In genomic region chr5:33652783-33653173, GRCm38 (mm10) we compare ENCODE assay signal across 8 mouse cellular contexts. TPM values are rescaled to one million over a fixed set of nuclear protein-coding genes. Genes with fewer than 3 reads are reported as not detected.
DNase-seq lines count a peak whose midpoint lies in the region; ATAC-seq lines count a peak whose summit lies in the region.

No protein-coding gene starts in this region.

- H3K36me3 ChIP-seq in lung, embryonic 15.5 days = peaks cover 44% of the 10 kb centered on the region
- H3K36me3 ChIP-seq in limb, embryonic 10.5 days = peaks cover 54% of the 10 kb centered on the region
- H3K36me3 ChIP-seq in neural tube, embryonic 15.5 days = peaks cover 28% of the 10 kb centered on the region

- peak overlapping the region; percentile 49; the same call in 1 of the 2 replicates for H3K9ac ChIP-seq in lung, embryonic 15.5 days
- H3K9ac ChIP-seq in neural tube, embryonic 15.5 days (replicated peaks) = 0 out of 2 replicates have a peak overlapping the region, but pooled peaks have one; percentile 11

- H3K9me3 ChIP-seq in lung, embryonic 15.5 days = no peaks in the 10 kb centered on the region
- H3K9me3 ChIP-seq in limb, embryonic 10.5 days (replicated peaks) = no peaks in the 10 kb centered on the region
- no peaks in the 10 kb centered on the region for H3K9me3 ChIP-seq in neural tube, embryonic 15.5 days (replicated peaks)

- peak overlapping the region; percentile 90 for H3K4me3 ChIP-seq in lung, embryonic 15.5 days
- peak overlapping the region; percentile 82 for H3K4me3 ChIP-seq in limb, embryonic 10.5 days
- H3K4me3 ChIP-seq in neural tube, embryonic 15.5 days (replicated peaks) = peak overlapping the region; percentile 85

- 2% methylated on average over 9 of the region's 9 CpGs for WGBS in lung, embryonic 15.5 days
- WGBS in limb, embryonic 10.5 days = 3% methylated on average over 9 of the region's 9 CpGs
- 2% methylated on average over 9 of the region's 9 CpGs for WGBS in neural tube, embryonic 15.5 days

- DNase-seq in lung, postnatal 14 days = no peak
- DNase-seq in limb, embryonic 10.5 days (ENCODE audit: low spot score) = no peak
- no peak for DNase-seq in left cerebral cortex, adult 18-20 months (ENCODE audit: low spot score in 2 of 2)
- no peak for DNase-seq in layer of hippocampus, adult 8-10 months (ENCODE audit: low spot score in 2 of 2)
- DNase-seq in left cerebral cortex, adult 11 months (ENCODE audit: low spot score) = no peak

- H3K4me1 ChIP-seq in lung, embryonic 15.5 days = peaks cover 38% of the 10 kb centered on the region
- peaks cover 44% of the 10 kb centered on the region for H3K4me1 ChIP-seq in limb, embryonic 10.5 days
- H3K4me1 ChIP-seq in neural tube, embryonic 15.5 days = peaks cover 51% of the 10 kb centered on the region

- peak overlapping the region; percentile 86 for H3K27ac ChIP-seq in lung, embryonic 15.5 days
- H3K27ac ChIP-seq in limb, embryonic 10.5 days = peak overlapping the region; percentile 99
- H3K27ac ChIP-seq in neural tube, embryonic 15.5 days (replicated peaks) = peak overlapping the region; percentile 99

- H3K4me2 ChIP-seq in lung, embryonic 15.5 days = peak overlapping the region; percentile 57
- H3K4me2 ChIP-seq in neural tube, embryonic 15.5 days = peak overlapping the region; percentile 68

- ATAC-seq in lung, embryonic 15.5 days (ENCODE audit: borderline replicate concordance, extremely low read depth, low FRiP score, low TSS enrichment) = no peak; the same call in 1 of the 2 replicates
- ATAC-seq in erythroid progenitor cell, adult 5-6 weeks (replicated peaks; ENCODE audit: low FRiP score, poor library complexity, severe bottlenecking) = peak; percentile 5
- peak; percentile 7; the same call in 1 of the 2 replicates for ATAC-seq in neural tube, embryonic 15.5 days (ENCODE audit: low FRiP score)

- H3K27me3 ChIP-seq in lung, embryonic 15.5 days = no peaks in the 10 kb centered on the region
- H3K27me3 ChIP-seq in limb, embryonic 10.5 days (ENCODE audit: low read depth, poor library complexity, severe bottlenecking) = no peaks in the 10 kb centered on the region
- H3K27me3 ChIP-seq in neural tube, embryonic 15.5 days (replicated peaks) = no peaks in the 10 kb centered on the region

RNA-seq across cellular contexts. Expression of gene Slbp, which starts 0.4 kb away (rescaled TPM):
- 274 and 284 TPM in 2 replicates for polyA plus RNA-seq in lung, embryonic 15.5 days (2015; fragmentation: Nextera tagmentation; extraction: Ambion mirVana)
- 377 and 483 TPM in 2 replicates for total RNA-seq in erythroid progenitor cell, adult 5-6 weeks (2015; ENCODE audit: low replicate concordance)
- total RNA-seq in erythroid progenitor cell, adult 5-6 weeks (2017; ENCODE audit: low replicate concordance) = 503 and 597 TPM in 2 replicates
- polyA plus RNA-seq in limb, embryonic 10.5 days (2016; fragmentation: Nextera tagmentation; extraction: Ambion mirVana) = 340 and 345 TPM in 2 replicates
- 120 and 157 TPM in 2 replicates for polyA plus RNA-seq in neural tube, embryonic 15.5 days (2015; fragmentation: Nextera tagmentation; extraction: Ambion mirVana)
- total RNA-seq in left cerebral cortex, adult 18-20 months (2021) = 10 to 100 TPM; 26.1 to 28.3 TPM
- total RNA-seq in layer of hippocampus, adult 8-10 months (2022) = 10 to 100 TPM; 18.1 to 28.3 (median 23.1) TPM

RNA-seq across cellular contexts. Expression of gene Tacc3, which starts 5.2 kb away (rescaled TPM):
- polyA plus RNA-seq in lung, embryonic 15.5 days (2015; fragmentation: Nextera tagmentation; extraction: Ambion mirVana) = 217 and 227 TPM in 2 replicates
- 544 and 682 TPM in 2 replicates for total RNA-seq in erythroid progenitor cell, adult 5-6 weeks (2015; ENCODE audit: low replicate concordance)
- total RNA-seq in erythroid progenitor cell, adult 5-6 weeks (2017; ENCODE audit: low replicate concordance) = 404 and 639 TPM in 2 replicates
- 323 and 325 TPM in 2 replicates for polyA plus RNA-seq in limb, embryonic 10.5 days (2016; fragmentation: Nextera tagmentation; extraction: Ambion mirVana)
- polyA plus RNA-seq in neural tube, embryonic 15.5 days (2015; fragmentation: Nextera tagmentation; extraction: Ambion mirVana) = 27.5 and 61.7 TPM in 2 replicates
- total RNA-seq in left cerebral cortex, adult 18-20 months (2021) = 1 to 10 TPM; 4.2 to 6.5 TPM
- 1 to 10 TPM; 4.1 to 7.2 (median 4.4) TPM for total RNA-seq in layer of hippocampus, adult 8-10 months (2022)

RNA-seq across cellular contexts. Expression of gene Tmem129, which starts 5.4 kb away (rescaled TPM):
- polyA plus RNA-seq in lung, embryonic 15.5 days (2015; fragmentation: Nextera tagmentation; extraction: Ambion mirVana) = 37.3 and 39.7 TPM in 2 replicates
- total RNA-seq in erythroid progenitor cell, adult 5-6 weeks (2015; ENCODE audit: low replicate concordance) = 44.4 and 49.4 TPM in 2 replicates
- total RNA-seq in erythroid progenitor cell, adult 5-6 weeks (2017; ENCODE audit: low replicate concordance) = 28.2 and 37.7 TPM in 2 replicates
- polyA plus RNA-seq in limb, embryonic 10.5 days (2016; fragmentation: Nextera tagmentation; extraction: Ambion mirVana) = 40.5 and 47.2 TPM in 2 replicates
- 27.7 and 29.7 TPM in 2 replicates for polyA plus RNA-seq in neural tube, embryonic 15.5 days (2015; fragmentation: Nextera tagmentation; extraction: Ambion mirVana)
- 10 to 100 TPM; 26.8 to 28.0 TPM for total RNA-seq in left cerebral cortex, adult 18-20 months (2021)
- 10 to 100 TPM; 22.4 to 25.7 (median 25.2) TPM for total RNA-seq in layer of hippocampus, adult 8-10 months (2022)

RNA-seq across cellular contexts. Expression of gene Gm9903, which starts 23.1 kb away (rescaled TPM):
- polyA plus RNA-seq in lung, embryonic 15.5 days (2015; fragmentation: Nextera tagmentation; extraction: Ambion mirVana) = 0.33 and 0.37 TPM in 2 replicates
- not detected in 2 replicates for total RNA-seq in erythroid progenitor cell, adult 5-6 weeks (2015; ENCODE audit: low replicate concordance)
- total RNA-seq in erythroid progenitor cell, adult 5-6 weeks (2017; ENCODE audit: low replicate concordance) = 0.77 TPM in 1 of 2 replicates, not detected in the other
- polyA plus RNA-seq in limb, embryonic 10.5 days (2016; fragmentation: Nextera tagmentation; extraction: Ambion mirVana) = 0.30 and 0.91 TPM in 2 replicates
- 0.59 and 0.83 TPM in 2 replicates for polyA plus RNA-seq in neural tube, embryonic 15.5 days (2015; fragmentation: Nextera tagmentation; extraction: Ambion mirVana)
- 1 to 10 TPM in 1 of 2 experiments, under 1 TPM in 1; 0.67 to 1.1 TPM for total RNA-seq in left cerebral cortex, adult 18-20 months (2021)
- 1 to 10 TPM in 2 of 4 experiments, under 1 TPM in 2; 0.61 to 1.1 (median 0.89) TPM for total RNA-seq in layer of hippocampus, adult 8-10 months (2022)

RNA-seq across cellular contexts. Expression of gene Fam53a, which starts 23.3 kb away (rescaled TPM):
- polyA plus RNA-seq in lung, embryonic 15.5 days (2015; fragmentation: Nextera tagmentation; extraction: Ambion mirVana) = 55.2 and 56.9 TPM in 2 replicates
- 8.0 and 9.7 TPM in 2 replicates for total RNA-seq in erythroid progenitor cell, adult 5-6 weeks (2015; ENCODE audit: low replicate concordance)
- total RNA-seq in erythroid progenitor cell, adult 5-6 weeks (2017; ENCODE audit: low replicate concordance) = 3.0 and 29.2 TPM in 2 replicates
- polyA plus RNA-seq in limb, embryonic 10.5 days (2016; fragmentation: Nextera tagmentation; extraction: Ambion mirVana) = 78.8 and 81.4 TPM in 2 replicates
- 25.5 and 31.9 TPM in 2 replicates for polyA plus RNA-seq in neural tube, embryonic 15.5 days (2015; fragmentation: Nextera tagmentation; extraction: Ambion mirVana)
- total RNA-seq in left cerebral cortex, adult 18-20 months (2021) = 10 to 100 TPM; 21.8 to 24.2 TPM
- total RNA-seq in layer of hippocampus, adult 8-10 months (2022) = 10 to 100 TPM; 23.1 to 28.3 (median 24.0) TPM

Comparison
In these comparisons a context has a peak if more than half of its experiments do, and no peak if none do; other contexts are left out.
1. RNA of gene Slbp, which starts 0.4 kb away (total RNA-seq): 377 to 597 TPM in erythroid progenitor cell, adult 5-6 weeks; 26.1 to 28.3 TPM in left cerebral cortex, adult 18-20 months and 18.1 to 28.3 TPM in layer of hippocampus, adult 8-10 months; every median in the first group is over 10 times any median in the second.
2. RNA of gene Tacc3, which starts 5.2 kb away (total RNA-seq): 404 to 682 TPM in erythroid progenitor cell, adult 5-6 weeks; 4.2 to 6.5 TPM in left cerebral cortex, adult 18-20 months and 4.1 to 7.2 TPM in layer of hippocampus, adult 8-10 months; every median in the first group is over 10 times any median in the second.
3. Peak in every context shown above with its lines, with median percentiles within 50 percentile points of each other: H3K27ac ChIP-seq and H3K4me3 ChIP-seq.